Mouse (Mus musculus) kidney, adult 2 months (tissue): ENCODE measurements around the gene Lbhd2. TPM values are rescaled to one million over a fixed set of nuclear protein-coding genes. Genes with fewer than 3 reads are reported as not detected.

Source experiments
- DNase-seq: peaks from one replicate; pipeline ENCODE4 v3.0.0; 2021
- H3K27ac ChIP-seq: fragments of 200-500 bp; 2 replicates; pipeline ENCODE4 v1.5.1; 2012; ENCODE audit warnings: low read depth, low read length, control low read depth, inconsistent platforms; ENCODE audit not compliant: insufficient read depth
- H3K27me3 ChIP-seq: fragments of 200-500 bp; replicated peaks from 2 replicates; pipeline ENCODE4 v1.6.1; 2012; ENCODE audit warnings: mild to moderate bottlenecking, moderate library complexity, low read length, inconsistent platforms; ENCODE audit not compliant: control insufficient read depth, insufficient read depth
- H3K36me3 ChIP-seq: fragments of 200-500 bp; 2 replicates; pipeline ENCODE4 v1.6.1; 2012; ENCODE audit warnings: mild to moderate bottlenecking, moderate library complexity, low read length, inconsistent platforms; ENCODE audit not compliant: control insufficient read depth, insufficient read depth
- H3K4me1 ChIP-seq: fragments of 200-500 bp; 2 replicates; pipeline ENCODE4 v1.6.1; 2011; ENCODE audit warnings: low read length; ENCODE audit not compliant: control insufficient read depth, insufficient read depth
- H3K4me3 ChIP-seq: fragments of 200-500 bp; 2 replicates; pipeline ENCODE4 v1.5.1; 2011; ENCODE audit warnings: mild to moderate bottlenecking, low read depth, low read length, control low read depth; ENCODE audit not compliant: insufficient read depth
- CTCF ChIP-seq: fragments of 200-500 bp; conservative IDR thresholded peaks from 2 replicates; pipeline ENCODE4 v1.5.1; 2011; ENCODE audit warnings: low read depth, mild to moderate bottlenecking, control low read depth, low read length, moderate library complexity, mixed read lengths; ENCODE audit not compliant: insufficient read depth, insufficient read length
- POLR2A ChIP-seq: fragments of 200-500 bp; IDR thresholded peaks from one replicate; pipeline ENCODE4 v1.6.1; 2011; ENCODE audit warnings: low read depth, low read length, control low read depth
- WGBS: fragments of 180-500 bp; shearing (Covaris S2); methylation state at CpG from one replicate; pipeline ENCODE4 v1.1.7; 2018; 5-methylcytosine and 5-hydroxymethylcytosine counted together
- polyA plus RNA-seq: library from polyadenylated mRNA; depleted of rRNA; stranded (reverse); fragments of >200 nt; gene quantifications from 2 replicates; pipeline ENCODE4 v1.2.3, GENCODE M21; 2012

The Lbhd2 gene
- polyA plus RNA-seq, 1 experiment: 0.13 TPM

DNA sequence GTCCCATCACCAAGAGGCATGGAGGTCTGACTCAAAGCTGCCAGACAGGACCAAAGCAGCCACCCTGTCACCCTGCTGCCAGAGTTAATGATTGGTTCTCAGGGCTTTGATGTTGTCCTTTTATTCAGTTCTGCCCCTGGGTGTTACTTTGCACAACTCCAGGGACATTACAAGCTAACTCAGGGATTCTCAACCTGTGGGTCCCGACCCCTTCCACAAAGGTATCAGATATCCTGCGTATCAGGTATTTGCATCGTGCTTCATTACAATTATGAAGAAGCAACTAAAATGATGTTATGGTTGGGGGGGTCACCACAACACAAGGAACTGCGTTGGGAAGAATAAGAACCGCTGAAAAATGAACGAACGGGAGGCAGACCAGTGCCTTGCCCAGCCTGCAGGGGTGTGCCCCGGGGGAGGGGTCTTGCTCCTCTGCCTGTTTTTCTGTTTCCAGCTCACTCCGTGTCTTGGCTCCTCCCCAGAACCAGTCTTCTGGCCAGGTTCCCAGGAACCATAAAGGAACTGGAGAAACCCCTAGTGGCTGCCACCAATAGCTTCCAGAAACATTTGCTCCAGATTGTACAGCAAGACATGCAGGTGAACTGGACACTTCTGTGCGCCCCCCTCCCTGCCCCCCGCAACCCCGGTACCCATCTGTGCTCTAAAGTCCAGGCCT, 21.0 kb downstream of the Lbhd2 start:
- no peak overlapping the region for H3K27ac ChIP-seq
- H3K36me3 ChIP-seq: no peaks in the 10 kb centered on the region
- no peak overlapping the region for H3K4me3 ChIP-seq
- TF ChIP-seq POLR2A (no peak), CTCF (no peak)
- WGBS: 32% methylated on average over 12 of the region's 12 CpGs
- no peaks in the 10 kb centered on the region for H3K27me3 ChIP-seq
- H3K4me1 ChIP-seq: peaks cover 33% of the 10 kb centered on the region
- DNase-seq: peak; percentile 81

DNA sequence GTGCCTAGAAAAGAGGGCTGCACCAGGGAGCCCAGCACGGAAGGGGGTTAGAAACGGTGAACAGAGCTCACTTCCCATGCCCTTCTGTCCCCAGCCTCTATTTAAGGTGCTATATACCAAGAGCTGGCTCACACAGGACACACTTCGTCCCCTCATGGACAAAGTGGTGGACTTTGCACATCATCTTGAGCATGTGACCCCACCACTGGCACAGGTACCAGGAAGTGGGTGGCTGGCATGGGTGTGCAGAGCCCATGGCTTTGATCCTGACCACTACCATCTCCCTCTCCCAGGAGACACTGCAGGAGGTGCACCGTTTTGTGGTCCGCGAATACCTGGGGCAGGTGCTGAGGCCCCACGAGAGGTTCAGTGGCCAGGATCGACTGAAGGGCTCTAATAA, 21.8 kb downstream of the Lbhd2 start:
- DNase-seq: peak; percentile 73
- peaks cover 38% of the 10 kb centered on the region for H3K4me1 ChIP-seq
- no peak overlapping the region for H3K27ac ChIP-seq
- 36% methylated on average over 8 of the region's 8 CpGs for WGBS
- no peak overlapping the region for H3K4me3 ChIP-seq
- no peaks in the 10 kb centered on the region for H3K27me3 ChIP-seq
- TF ChIP-seq CTCF: no peak
- TF ChIP-seq POLR2A: no peak
- H3K36me3 ChIP-seq: no peaks in the 10 kb centered on the region

GRCm38 (mm10) chr12:111428961-111429911, 22.6 kb downstream of the Lbhd2 start:
- H3K4me1 ChIP-seq: peaks cover 38% of the 10 kb centered on the region

GRCm38 (mm10) chr12:111430049-111430867, 23.6 kb downstream of the Lbhd2 start:
- TF ChIP-seq CTCF: no peak
- H3K36me3 ChIP-seq: no peaks in the 10 kb centered on the region
- H3K4me3 ChIP-seq: 0 out of 2 replicates have a peak overlapping the region, but pooled peaks have one; percentile 1
- DNase-seq: peak; percentile 60
- 40% methylated on average over 27 of the region's 27 CpGs for WGBS
- no peaks in the 10 kb centered on the region for H3K27me3 ChIP-seq
- H3K4me1 ChIP-seq: peaks cover 38% of the 10 kb centered on the region
- peak overlapping the region; percentile 70 for H3K27ac ChIP-seq

More at GRCm38 (mm10) chr12:111428961-111429911, 22.6 kb downstream of the Lbhd2 start:
- Histone ChIP-seq H3K36me3 (no peaks in the 10 kb centered on the region), H3K27ac (peak overlapping the region; percentile 70), H3K4me3 (peak overlapping the region; percentile 41), H3K27me3 (no peaks in the 10 kb centered on the region)
- WGBS: 15% methylated on average over 40 of the region's 40 CpGs
- TF ChIP-seq CTCF: no peak
- TF ChIP-seq POLR2A: no peak
- peak; percentile 67 for DNase-seq

- no peak overlapping the region for H3K4me3 ChIP-seq
- WGBS: 51% methylated on average over 14 of the region's 14 CpGs
- peak; percentile 61 for DNase-seq
- H3K27ac ChIP-seq: peak overlapping the region; percentile 70
- TF ChIP-seq CTCF: no peak
- TF ChIP-seq POLR2A: no peak
- no peaks in the 10 kb centered on the region for H3K27me3 ChIP-seq
- H3K36me3 ChIP-seq: no peaks in the 10 kb centered on the region
- peaks cover 38% of the 10 kb centered on the region for H3K4me1 ChIP-seq
Measured at GRCm38 (mm10) chr12:111430868-111431817, 24.5 kb downstream of the Lbhd2 start.

DNA sequence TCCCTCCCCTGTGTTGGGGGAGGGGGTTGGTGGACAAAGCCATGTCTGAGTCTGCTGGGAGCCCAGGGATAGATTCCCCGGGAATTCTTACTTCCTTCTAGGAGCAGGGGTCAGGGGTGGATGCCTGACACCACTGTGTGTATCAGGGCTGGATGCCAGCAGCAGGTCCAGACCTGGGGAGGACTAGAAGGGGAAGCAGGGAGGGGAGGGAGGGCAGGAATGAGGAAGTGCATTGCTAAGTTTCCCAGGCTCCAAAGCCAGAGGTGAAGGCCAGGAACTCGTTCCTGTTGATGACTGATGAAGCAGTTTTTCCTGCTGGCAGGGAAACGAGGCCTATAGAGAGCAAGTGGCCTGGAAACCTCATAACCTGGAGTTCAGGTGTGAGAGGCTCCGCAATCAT, 25.5 kb downstream of the Lbhd2 start:
- no peaks in the 10 kb centered on the region for H3K36me3 ChIP-seq
- peak; percentile 78 for DNase-seq
- H3K27me3 ChIP-seq: no peaks in the 10 kb centered on the region
- 22% methylated on average over 4 of the region's 4 CpGs for WGBS
- H3K4me1 ChIP-seq: peaks cover 38% of the 10 kb centered on the region
- peak overlapping the region; percentile 70 for H3K27ac ChIP-seq
- H3K4me3 ChIP-seq: no peak overlapping the region
- TF ChIP-seq POLR2A (no peak), CTCF (no peak)
